Mouse (Mus musculus): ENCODE results near the gene Madd. TPM values are rescaled to one million over a fixed set of nuclear protein-coding genes. Genes with fewer than 3 reads are reported as not detected.

The Madd gene
- polyA plus RNA-seq, 1 experiment from 2014 or later: 62.1 TPM

DNA sequence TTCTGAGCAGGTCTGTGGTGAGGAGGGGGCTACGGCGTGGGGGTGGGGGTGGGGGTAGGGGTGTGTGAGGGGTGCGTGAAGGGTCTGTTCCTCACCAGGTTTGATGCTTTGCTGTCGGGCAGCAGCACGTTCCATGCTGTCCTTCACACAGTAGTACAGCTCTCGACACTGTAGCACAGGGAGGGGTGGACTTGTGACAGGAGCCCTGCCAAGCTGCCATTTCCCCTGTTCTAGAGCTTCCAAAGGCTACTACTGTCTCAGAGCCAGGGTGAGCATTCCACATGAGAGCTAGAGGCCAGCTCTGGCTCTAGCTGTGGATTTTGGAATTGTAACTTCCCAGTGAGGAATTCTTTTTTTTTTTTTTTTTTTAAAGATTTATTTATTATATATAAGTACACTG lies 40.7 kb downstream of the Madd start:
- WGBS: 93% methylated on average over 6 of the region's 6 CpGs
- H3K9ac ChIP-seq (ENCODE audit: low read depth, low read length): no peak overlapping the region
- no peak for ATAC-seq

DNA sequence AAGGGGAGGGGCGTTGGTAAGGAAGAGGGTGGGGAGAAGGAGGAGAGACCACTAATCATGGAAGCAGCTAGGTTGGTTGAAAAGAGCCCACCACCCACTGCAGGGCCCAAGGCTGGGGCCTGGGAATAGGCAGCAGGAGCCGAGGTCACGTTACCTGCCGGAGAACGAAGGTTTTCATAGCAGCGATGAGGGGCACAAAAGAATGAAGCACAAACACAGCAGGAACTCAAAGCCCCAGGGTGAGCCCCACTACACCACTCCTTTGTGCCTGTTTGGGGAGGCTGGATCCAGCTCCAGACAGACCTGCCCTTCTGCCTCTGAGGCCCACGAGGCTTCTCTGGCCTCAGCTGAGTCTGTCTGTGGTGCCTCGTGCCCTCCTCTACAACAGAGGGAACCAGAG lies 43.9 kb downstream of the Madd start:
- WGBS: 70% methylated on average over 8 of the region's 8 CpGs
- Histone ChIP-seq H3K36me3 (ENCODE audit: control insufficient read depth, insufficient read depth, low read length) (peaks cover 27% of the 10 kb centered on the region), H3K9me3 (replicated peaks; ENCODE audit: control insufficient read depth, low read length, poor library complexity, severe bottlenecking) (no peaks in the 10 kb centered on the region), H3K4me2 (ENCODE audit: low read length) (no peak overlapping the region), H3K27me3 (ENCODE audit: control insufficient read depth, insufficient read depth, low read depth, low read length) (no peaks in the 10 kb centered on the region), H3K4me1 (ENCODE audit: control insufficient read depth, insufficient read depth, low read length) (no peaks in the 10 kb centered on the region), H3K9ac (ENCODE audit: low read depth, low read length) (no peak overlapping the region), H3K4me3 (ENCODE audit: low read depth, low read length) (no peak overlapping the region), H3K27ac (ENCODE audit: low read length) (no peak overlapping the region)
- ATAC-seq: no peak

More for the DNA sequence above, 40.7 kb downstream of the Madd start:
- Histone ChIP-seq H3K27ac (ENCODE audit: low read length) (no peak overlapping the region), H3K9me3 (replicated peaks; ENCODE audit: control insufficient read depth, low read length, poor library complexity, severe bottlenecking) (no peaks in the 10 kb centered on the region), H3K36me3 (ENCODE audit: control insufficient read depth, insufficient read depth, low read length) (peaks cover 39% of the 10 kb centered on the region), H3K27me3 (ENCODE audit: control insufficient read depth, insufficient read depth, low read depth, low read length) (no peaks in the 10 kb centered on the region), H3K4me1 (ENCODE audit: control insufficient read depth, insufficient read depth, low read length) (no peaks in the 10 kb centered on the region), H3K4me2 (ENCODE audit: low read length) (no peak overlapping the region), H3K4me3 (ENCODE audit: low read depth, low read length) (no peak overlapping the region)

DNA sequence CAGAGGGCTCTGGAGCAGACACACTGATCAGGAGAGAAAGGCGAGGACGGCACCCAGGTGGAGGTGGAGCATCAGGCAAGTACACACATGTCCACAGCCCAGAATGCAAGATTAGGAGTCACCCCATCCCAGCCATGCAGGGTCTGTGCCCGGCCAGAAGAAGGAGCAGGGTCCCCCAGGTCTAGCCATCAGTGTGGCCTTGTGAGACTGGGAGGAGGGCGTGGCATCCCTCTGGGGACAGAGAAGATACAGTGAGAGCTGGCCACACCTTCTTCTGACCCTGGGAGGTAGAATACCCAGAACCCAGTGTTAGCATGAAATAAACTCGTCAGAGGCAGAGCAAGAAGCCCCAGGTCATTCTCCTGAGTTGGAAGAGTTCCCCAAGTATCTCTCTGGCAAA lies 44.3 kb downstream of the Madd start:
- H3K9ac ChIP-seq (ENCODE audit: low read depth, low read length): no peak overlapping the region
- H3K4me1 ChIP-seq (ENCODE audit: control insufficient read depth, insufficient read depth, low read length): no peaks in the 10 kb centered on the region
- H3K27ac ChIP-seq (ENCODE audit: low read length): no peak overlapping the region
- H3K36me3 ChIP-seq (ENCODE audit: control insufficient read depth, insufficient read depth, low read length): peaks cover 24% of the 10 kb centered on the region
- 76% methylated on average over 5 of the region's 5 CpGs for WGBS
- H3K4me3 ChIP-seq (ENCODE audit: low read depth, low read length): no peak overlapping the region
- no peaks in the 10 kb centered on the region for H3K9me3 ChIP-seq (replicated peaks; ENCODE audit: control insufficient read depth, low read length, poor library complexity, severe bottlenecking)
- ATAC-seq: no peak
- H3K4me2 ChIP-seq (ENCODE audit: low read length): no peak overlapping the region
- H3K27me3 ChIP-seq (ENCODE audit: control insufficient read depth, insufficient read depth, low read depth, low read length): no peaks in the 10 kb centered on the region

DNA sequence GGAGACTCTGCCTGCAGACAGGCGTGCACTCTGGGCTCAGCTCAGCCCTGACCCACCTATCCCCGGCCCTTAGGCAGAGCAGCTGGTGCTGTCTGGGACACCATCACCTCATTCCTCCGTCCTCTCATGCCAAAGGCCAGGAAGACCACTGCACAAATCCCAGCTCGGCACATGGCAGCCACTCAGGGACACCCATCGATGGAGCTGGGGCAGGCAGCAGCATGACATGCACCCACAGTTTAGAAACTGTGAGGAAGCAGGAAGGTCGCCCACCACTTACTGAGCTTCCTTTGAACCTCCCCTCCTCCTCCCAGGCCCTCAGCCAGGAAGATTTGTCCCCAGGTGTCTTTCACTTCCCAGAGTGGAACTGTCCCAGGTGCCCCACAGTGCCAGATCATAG lies 46.2 kb downstream of the Madd start:
- peaks cover 19% of the 10 kb centered on the region for H3K36me3 ChIP-seq (ENCODE audit: control insufficient read depth, insufficient read depth, low read length)

DNA sequence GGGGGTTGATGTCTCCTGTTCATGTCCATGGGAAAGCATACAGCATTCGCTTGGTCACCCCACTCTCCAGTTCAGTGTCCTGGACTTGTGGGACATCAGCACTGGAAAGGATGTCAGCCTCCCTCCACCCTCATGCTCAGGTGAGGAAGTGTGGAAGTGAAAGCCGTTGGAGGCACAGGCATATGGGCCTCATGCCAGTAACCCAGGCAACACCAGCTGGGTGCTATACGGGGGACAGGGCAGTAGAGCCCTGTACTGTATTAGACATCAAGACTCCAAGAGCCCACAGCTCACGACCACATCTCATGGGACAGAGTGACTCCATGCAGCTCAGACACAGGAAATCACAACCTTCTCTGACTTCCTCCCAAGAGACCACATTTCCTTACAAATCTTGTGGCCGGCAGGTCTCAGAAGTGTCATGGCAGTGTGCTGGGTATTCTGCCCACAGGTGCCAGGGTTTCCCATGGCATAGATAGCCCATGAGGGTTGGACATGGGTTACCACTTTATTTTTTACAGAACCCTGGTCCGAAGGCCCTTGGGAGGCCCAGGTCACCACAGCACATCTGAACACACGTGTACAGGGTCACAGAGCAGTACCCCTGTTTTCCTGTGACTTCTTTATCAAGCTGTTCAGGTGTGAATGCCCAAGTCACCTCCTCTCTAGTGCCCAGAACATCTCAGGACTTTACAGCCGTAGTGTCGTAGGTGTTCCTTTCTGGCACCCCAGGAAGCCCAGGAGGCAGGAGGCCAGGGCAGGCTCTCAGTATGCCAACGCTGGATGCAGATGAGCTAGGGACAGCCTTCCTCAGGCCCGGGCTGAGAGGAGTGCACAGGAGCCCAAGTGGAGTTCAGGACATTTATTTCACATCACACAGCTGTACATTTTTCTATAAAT lies 46.9 kb downstream of the Madd start:
- no peaks in the 10 kb centered on the region for H3K27me3 ChIP-seq (ENCODE audit: control insufficient read depth, insufficient read depth, low read depth, low read length)
- H3K27ac ChIP-seq (ENCODE audit: low read length): no peak overlapping the region
- H3K4me3 ChIP-seq (ENCODE audit: low read depth, low read length): no peak overlapping the region
- H3K4me1 ChIP-seq (ENCODE audit: control insufficient read depth, insufficient read depth, low read length): no peaks in the 10 kb centered on the region
- H3K9me3 ChIP-seq (replicated peaks; ENCODE audit: control insufficient read depth, low read length, poor library complexity, severe bottlenecking): no peaks in the 10 kb centered on the region
- no peak overlapping the region for H3K4me2 ChIP-seq (ENCODE audit: low read length)
- H3K9ac ChIP-seq (ENCODE audit: low read depth, low read length): no peak overlapping the region
- no peak for ATAC-seq
- WGBS: 87% methylated on average over 11 of the region's 11 CpGs
- H3K36me3 ChIP-seq (ENCODE audit: control insufficient read depth, insufficient read depth, low read length): peaks cover 14% of the 10 kb centered on the region

More for the DNA sequence above, 46.2 kb downstream of the Madd start:
- Histone ChIP-seq H3K4me2 (ENCODE audit: low read length) (no peak overlapping the region), H3K27me3 (ENCODE audit: control insufficient read depth, insufficient read depth, low read depth, low read length) (no peaks in the 10 kb centered on the region), H3K27ac (ENCODE audit: low read length) (no peak overlapping the region), H3K4me1 (ENCODE audit: control insufficient read depth, insufficient read depth, low read length) (no peaks in the 10 kb centered on the region), H3K9ac (ENCODE audit: low read depth, low read length) (no peak overlapping the region), H3K4me3 (ENCODE audit: low read depth, low read length) (no peak overlapping the region), H3K9me3 (replicated peaks; ENCODE audit: control insufficient read depth, low read length, poor library complexity, severe bottlenecking) (no peaks in the 10 kb centered on the region)
- ATAC-seq: no peak
- WGBS: 85% methylated on average over 6 of the region's 6 CpGs

DNA sequence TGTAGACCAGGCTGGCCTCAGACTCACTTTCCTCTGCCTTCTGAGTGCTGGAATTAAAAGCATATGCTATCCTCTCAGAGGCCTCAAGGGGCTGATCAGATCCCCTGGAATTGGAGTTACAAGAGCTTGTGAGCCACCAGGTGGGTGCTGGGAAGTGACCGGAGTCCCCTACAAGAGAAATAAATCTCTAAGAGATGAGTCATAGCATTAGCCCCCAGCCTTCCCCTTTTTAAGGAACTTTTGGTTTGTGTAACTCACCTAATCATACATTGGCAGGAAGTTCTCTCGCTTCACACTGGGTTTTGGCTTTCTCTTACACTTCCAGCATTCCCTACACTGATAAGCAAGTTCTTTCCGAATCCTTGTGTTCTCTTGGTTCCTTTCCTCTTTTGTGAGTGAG lies 51.6 kb downstream of the Madd start:
- Histone ChIP-seq H3K27ac (ENCODE audit: low read length) (no peak overlapping the region), H3K4me2 (ENCODE audit: low read length) (no peak overlapping the region), H3K4me1 (ENCODE audit: control insufficient read depth, insufficient read depth, low read length) (no peaks in the 10 kb centered on the region), H3K36me3 (ENCODE audit: control insufficient read depth, insufficient read depth, low read length) (no peaks in the 10 kb centered on the region), H3K9me3 (replicated peaks; ENCODE audit: control insufficient read depth, low read length, poor library complexity, severe bottlenecking) (no peaks in the 10 kb centered on the region), H3K4me3 (ENCODE audit: low read depth, low read length) (no peak overlapping the region), H3K9ac (ENCODE audit: low read depth, low read length) (no peak overlapping the region), H3K27me3 (ENCODE audit: control insufficient read depth, insufficient read depth, low read depth, low read length) (no peaks in the 10 kb centered on the region)
- WGBS: 92% methylated on average over 3 of the region's 3 CpGs
- no peak for ATAC-seq

DNA sequence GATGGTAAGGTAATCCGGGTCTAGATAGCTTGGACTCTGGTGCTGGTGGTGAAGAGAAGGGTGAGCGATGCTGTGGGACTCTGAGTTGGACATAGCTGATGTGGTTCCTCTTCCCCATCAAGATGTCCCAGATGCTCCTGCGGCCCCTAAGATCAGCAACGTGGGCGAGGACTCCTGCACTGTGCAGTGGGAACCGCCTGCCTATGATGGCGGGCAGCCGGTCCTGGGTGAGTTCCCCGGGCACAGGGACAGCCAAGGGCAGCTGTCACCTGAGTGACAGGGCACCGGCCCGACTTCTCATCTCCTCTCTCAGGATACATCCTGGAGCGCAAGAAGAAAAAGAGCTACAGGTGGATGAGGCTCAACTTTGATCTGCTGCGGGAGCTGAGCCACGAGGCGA lies 52.4 kb downstream of the Madd start:
- no peak for ATAC-seq
- H3K4me2 ChIP-seq (ENCODE audit: low read length): no peak overlapping the region
- H3K9me3 ChIP-seq (replicated peaks; ENCODE audit: control insufficient read depth, low read length, poor library complexity, severe bottlenecking): no peaks in the 10 kb centered on the region
- H3K4me1 ChIP-seq (ENCODE audit: control insufficient read depth, insufficient read depth, low read length): no peaks in the 10 kb centered on the region
- no peak overlapping the region for H3K4me3 ChIP-seq (ENCODE audit: low read depth, low read length)
- WGBS: 89% methylated on average over 14 of the region's 15 CpGs
- no peaks in the 10 kb centered on the region for H3K36me3 ChIP-seq (ENCODE audit: control insufficient read depth, insufficient read depth, low read length)
- no peak overlapping the region for H3K9ac ChIP-seq (ENCODE audit: low read depth, low read length)
- no peak overlapping the region for H3K27ac ChIP-seq (ENCODE audit: low read length)
- H3K27me3 ChIP-seq (ENCODE audit: control insufficient read depth, insufficient read depth, low read depth, low read length): no peaks in the 10 kb centered on the region

DNA sequence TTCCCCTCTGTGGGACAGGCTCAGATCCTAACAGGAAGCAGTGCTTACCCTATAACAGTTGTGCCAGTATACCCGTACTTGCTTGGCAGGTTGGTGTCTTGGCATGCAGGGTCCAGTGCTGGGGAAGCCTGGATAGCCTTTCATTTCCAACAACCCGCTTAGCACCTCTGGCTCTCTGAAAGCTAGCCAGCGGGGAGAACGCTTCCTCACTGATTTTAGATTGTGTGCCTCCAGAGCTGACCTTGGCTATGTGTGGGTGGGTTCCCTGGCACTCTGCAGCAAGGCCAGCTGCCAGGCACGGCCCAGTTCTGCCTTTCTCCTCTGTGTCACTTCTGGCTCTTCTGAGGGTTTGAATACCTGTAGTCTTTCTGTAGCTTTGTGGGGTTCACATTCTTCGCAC lies 53.5 kb downstream of the Madd start:
- Histone ChIP-seq H3K27me3 (ENCODE audit: control insufficient read depth, insufficient read depth, low read depth, low read length) (no peaks in the 10 kb centered on the region), H3K36me3 (ENCODE audit: control insufficient read depth, insufficient read depth, low read length) (no peaks in the 10 kb centered on the region), H3K4me2 (ENCODE audit: low read length) (no peak overlapping the region), H3K4me3 (ENCODE audit: low read depth, low read length) (no peak overlapping the region), H3K27ac (ENCODE audit: low read length) (no peak overlapping the region), H3K9ac (ENCODE audit: low read depth, low read length) (no peak overlapping the region), H3K9me3 (replicated peaks; ENCODE audit: control insufficient read depth, low read length, poor library complexity, severe bottlenecking) (no peaks in the 10 kb centered on the region), H3K4me1 (ENCODE audit: control insufficient read depth, insufficient read depth, low read length) (no peaks in the 10 kb centered on the region)
- 82% methylated on average over 6 of the region's 6 CpGs for WGBS
- no peak for ATAC-seq

DNA sequence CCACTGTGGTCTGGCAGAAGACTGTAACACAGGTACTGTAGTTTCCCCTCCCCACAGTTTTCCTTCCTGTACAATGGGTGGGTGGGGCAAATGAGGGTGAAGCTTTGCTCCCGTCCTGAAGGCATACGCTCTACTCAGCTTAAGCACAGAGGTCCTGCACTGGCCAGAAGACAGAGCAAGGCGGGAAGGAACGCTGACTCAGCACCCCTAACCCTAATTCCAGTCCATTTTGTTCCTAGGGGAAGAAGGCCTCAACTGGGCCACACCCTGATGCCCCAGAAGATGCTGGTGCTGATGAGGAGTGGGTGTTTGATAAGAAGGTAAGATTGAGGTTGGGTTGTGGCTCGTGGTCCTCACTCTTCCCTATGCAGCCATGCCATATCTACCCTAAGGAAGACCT lies 54.9 kb downstream of the Madd start:
- 86% methylated on average over 5 of the region's 5 CpGs for WGBS

More for the DNA sequence above, 54.9 kb downstream of the Madd start:
- H3K27me3 ChIP-seq (ENCODE audit: control insufficient read depth, insufficient read depth, low read depth, low read length): no peaks in the 10 kb centered on the region
- H3K27ac ChIP-seq (ENCODE audit: low read length): no peak overlapping the region
- H3K36me3 ChIP-seq (ENCODE audit: control insufficient read depth, insufficient read depth, low read length): no peaks in the 10 kb centered on the region
- no peak overlapping the region for H3K4me2 ChIP-seq (ENCODE audit: low read length)
- H3K4me3 ChIP-seq (ENCODE audit: low read depth, low read length): no peak overlapping the region
- ATAC-seq: no peak
- H3K9me3 ChIP-seq (replicated peaks; ENCODE audit: control insufficient read depth, low read length, poor library complexity, severe bottlenecking): no peaks in the 10 kb centered on the region
- no peaks in the 10 kb centered on the region for H3K4me1 ChIP-seq (ENCODE audit: control insufficient read depth, insufficient read depth, low read length)
- no peak overlapping the region for H3K9ac ChIP-seq (ENCODE audit: low read depth, low read length)

Data from midbrain, embryonic 16.5 days (tissue).